Mouse (Mus musculus) neural tube, embryonic 13.5 days (tissue): ENCODE results near the gene Pald1. TPM values are rescaled to one million over a fixed set of nuclear protein-coding genes. Genes with fewer than 3 reads are reported as not detected.
A peak's percentile ranks its signal among the peaks of the same experiment; 100 is the strongest.

ENCODE experiments used
- ATAC-seq: fragments of 200-750 bp; cut with Nextera tagmentation; 2 replicates; pipeline ENCODE4 v1.8.0; 2017; ENCODE audit warnings: low read depth, mild to moderate bottlenecking, moderate TSS enrichment, moderate library complexity
- H3K27ac ChIP-seq: fragments of 300-500 bp; sonication (generic); replicated peaks from 2 replicates; pipeline ENCODE4 v1.5.1; 2015; ENCODE audit warnings: moderate library complexity, mild to moderate bottlenecking, inconsistent platforms
- H3K27me3 ChIP-seq: fragments of 300-500 bp; sonication (generic); 2 replicates; pipeline ENCODE4 v1.6.1; 2015; ENCODE audit warnings: mild to moderate bottlenecking, inconsistent platforms
- H3K36me3 ChIP-seq: fragments of 300-500 bp; sonication (generic); 2 replicates; pipeline ENCODE4 v1.6.1; 2015; ENCODE audit warnings: mild to moderate bottlenecking, inconsistent platforms
- H3K4me1 ChIP-seq: fragments of 300-500 bp; sonication (generic); replicated peaks from 2 replicates; pipeline ENCODE4 v1.6.1; 2015; ENCODE audit warnings: inconsistent platforms
- H3K4me2 ChIP-seq: fragments of 300-500 bp; sonication (generic); 2 replicates; pipeline ENCODE4 v1.6.1; 2015; ENCODE audit warnings: inconsistent platforms, mild to moderate bottlenecking, moderate library complexity
- H3K4me3 ChIP-seq: fragments of 300-500 bp; sonication (generic); 2 replicates; pipeline ENCODE4 v1.5.1; 2015; ENCODE audit warnings: mild to moderate bottlenecking, inconsistent platforms
- H3K9ac ChIP-seq: fragments of 300-500 bp; sonication (generic); 2 replicates; pipeline ENCODE4 v1.6.1; 2015; ENCODE audit warnings: moderate library complexity, mild to moderate bottlenecking, inconsistent platforms
- H3K9me3 ChIP-seq: fragments of 300-500 bp; sonication (generic); 2 replicates; pipeline ENCODE4 v1.6.1; 2016; ENCODE audit warnings: inconsistent platforms
- WGBS: fragments of 180-500 bp; shearing (Covaris S2); methylation state at CpG from one replicate; pipeline ENCODE4 v1.1.7; 2015; 5-methylcytosine and 5-hydroxymethylcytosine counted together
- polyA plus RNA-seq: library from polyadenylated mRNA; unstranded; fragments of >200 nt; fragmentation: Nextera tagmentation; extraction: Ambion mirVana; gene quantifications from 2 replicates; pipeline ENCODE4 v1.2.1, GENCODE M21; 2015

Gene Pald1
- polyA plus RNA-seq, 1 experiment from 2014 or later: 31.5 TPM

DNA sequence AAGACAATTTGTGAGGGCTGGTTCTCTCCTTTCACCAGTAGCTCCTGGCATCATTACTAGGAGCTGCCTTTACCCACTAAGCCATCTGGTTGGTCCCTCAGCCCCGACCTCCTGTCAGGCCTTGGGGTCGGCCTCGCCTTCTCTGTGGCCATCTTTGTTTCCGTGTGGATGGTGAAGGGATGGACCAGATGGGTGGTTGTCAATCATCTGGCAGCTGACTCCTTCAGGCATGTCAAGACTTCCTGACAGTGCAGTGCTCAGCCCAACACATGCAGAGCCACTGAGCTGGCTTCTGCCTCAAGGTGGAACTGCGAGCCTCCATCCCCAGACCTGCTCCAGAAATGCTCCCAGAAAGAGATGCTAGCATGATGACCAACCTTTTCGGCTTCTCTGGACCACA lies 18.9 kb downstream of the Pald1 start:
- Histone ChIP-seq H3K4me3 (no peak overlapping the region), H3K36me3 (no peaks in the 10 kb centered on the region)
- WGBS: 91% methylated on average over 6 of the region's 6 CpGs

DNA sequence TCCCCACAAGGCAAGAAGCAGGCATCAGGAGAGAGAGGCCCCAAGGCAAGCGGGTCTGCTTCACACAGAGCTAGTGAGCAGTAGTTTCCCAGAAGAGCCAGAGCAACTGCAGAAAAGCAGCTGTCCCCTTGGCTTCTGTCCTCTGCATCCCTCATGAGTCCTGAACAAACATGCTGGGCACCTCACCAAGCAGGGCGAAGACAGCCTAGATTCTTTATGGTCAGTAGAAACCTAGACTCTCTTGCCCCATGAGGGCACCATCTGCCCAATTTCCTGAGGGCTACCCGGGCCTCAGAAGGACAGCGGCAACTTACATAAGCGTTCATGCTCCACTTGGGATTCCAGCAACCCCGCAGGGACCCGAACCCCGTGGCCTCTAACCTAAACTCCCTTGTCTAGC lies 20.3 kb downstream of the Pald1 start:
- Histone ChIP-seq H3K9me3 (no peaks in the 10 kb centered on the region), H3K4me2 (no peak overlapping the region), H3K27ac (no peak overlapping the region), H3K4me1 (peaks cover 9% of the 10 kb centered on the region; the same call in 1 of the 2 replicates), H3K4me3 (no peak overlapping the region), H3K9ac (no peak overlapping the region), H3K27me3 (no peaks in the 10 kb centered on the region), H3K36me3 (no peaks in the 10 kb centered on the region)
- 82% methylated on average over 8 of the region's 8 CpGs for WGBS
- ATAC-seq: no peak

More for the DNA sequence above, 18.9 kb downstream of the Pald1 start:
- Histone ChIP-seq H3K4me1 (peaks cover 13% of the 10 kb centered on the region), H3K9me3 (no peaks in the 10 kb centered on the region), H3K9ac (no peak overlapping the region), H3K27me3 (no peaks in the 10 kb centered on the region), H3K27ac (no peak overlapping the region), H3K4me2 (no peak overlapping the region)
- ATAC-seq: no peak

GRCm38 (mm10) chr10:61362483-61362882 lies 20.8 kb downstream of the Pald1 start:
- H3K9ac ChIP-seq: no peak overlapping the region
- no peak overlapping the region for H3K27ac ChIP-seq
- H3K4me1 ChIP-seq: peaks cover 6% of the 10 kb centered on the region; the same call in 1 of the 2 replicates
- H3K9me3 ChIP-seq: no peaks in the 10 kb centered on the region
- ATAC-seq: no peak
- H3K36me3 ChIP-seq: no peaks in the 10 kb centered on the region
- H3K4me3 ChIP-seq: no peak overlapping the region
- WGBS: 88% methylated on average over 9 of the region's 9 CpGs
- H3K27me3 ChIP-seq: no peaks in the 10 kb centered on the region
- H3K4me2 ChIP-seq: no peak overlapping the region

DNA sequence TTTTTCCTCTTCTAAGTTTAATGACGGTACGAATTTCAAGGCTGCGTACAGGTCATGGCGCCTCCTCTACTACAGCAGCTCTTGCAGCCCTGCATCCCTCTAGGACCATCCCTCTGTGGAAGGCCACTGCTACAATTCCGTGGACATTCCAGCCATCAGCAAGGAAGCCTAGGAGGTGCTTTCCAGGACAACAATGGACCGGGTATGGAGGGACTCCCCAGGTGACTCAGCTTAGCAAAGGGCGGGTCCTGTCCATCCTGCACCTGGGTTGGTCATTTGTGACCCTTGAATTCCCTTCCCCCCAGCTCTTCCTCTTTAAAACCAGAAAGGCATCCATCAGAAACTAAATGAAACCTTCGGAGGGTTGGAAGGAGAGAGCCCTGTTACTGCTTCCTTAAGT lies 22.7 kb downstream of the Pald1 start:
- H3K4me1 ChIP-seq: no peaks in the 10 kb centered on the region
- no peak overlapping the region for H3K4me2 ChIP-seq
- no peaks in the 10 kb centered on the region for H3K9me3 ChIP-seq
- no peaks in the 10 kb centered on the region for H3K36me3 ChIP-seq
- WGBS: 91% methylated on average over 8 of the region's 8 CpGs
- H3K4me3 ChIP-seq: no peak overlapping the region
- ATAC-seq: no peak
- no peaks in the 10 kb centered on the region for H3K27me3 ChIP-seq
- no peak overlapping the region for H3K9ac ChIP-seq
- no peak overlapping the region for H3K27ac ChIP-seq

- Histone ChIP-seq H3K9ac (no peak overlapping the region), H3K4me1 (no peaks in the 10 kb centered on the region), H3K27ac (no peak overlapping the region), H3K9me3 (no peaks in the 10 kb centered on the region), H3K4me2 (no peak overlapping the region), H3K4me3 (no peak overlapping the region), H3K27me3 (no peaks in the 10 kb centered on the region), H3K36me3 (no peaks in the 10 kb centered on the region)
- ATAC-seq: no peak
- 87% methylated on average over 8 of the region's 8 CpGs for WGBS
These were observed 23.9 kb downstream of the Pald1 start for GRCm38 (mm10) chr10:61359411-61359810.

- 71% methylated on average over 8 of the region's 8 CpGs for WGBS
- Histone ChIP-seq H3K4me2 (no peak overlapping the region), H3K27ac (no peak overlapping the region), H3K9ac (no peak overlapping the region), H3K9me3 (no peaks in the 10 kb centered on the region), H3K4me3 (no peak overlapping the region), H3K4me1 (no peaks in the 10 kb centered on the region), H3K27me3 (no peaks in the 10 kb centered on the region), H3K36me3 (no peaks in the 10 kb centered on the region)
- ATAC-seq: no peak
These were observed 25.7 kb downstream of the Pald1 start for GRCm38 (mm10) chr10:61357658-61358057.

DNA sequence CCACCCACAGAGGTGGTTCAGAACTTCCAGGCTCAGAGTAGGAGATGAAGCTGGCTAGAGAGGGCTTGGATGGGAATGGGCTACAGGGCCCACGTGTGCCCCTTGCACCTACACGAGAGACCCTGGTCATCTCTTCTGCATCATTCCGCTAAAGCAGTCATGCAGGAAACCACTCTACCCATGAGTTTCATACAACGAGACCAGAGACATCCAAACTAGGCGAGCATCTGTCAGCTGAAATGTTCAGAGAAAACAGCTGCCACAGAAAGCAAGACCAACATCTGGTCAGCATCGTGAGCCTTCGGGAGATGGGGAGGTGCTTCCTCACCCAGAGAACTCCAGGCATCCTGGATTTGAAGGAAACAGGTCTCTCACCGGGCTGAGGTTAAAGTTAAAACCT lies 26.8 kb downstream of the Pald1 start:
- 87% methylated on average over 8 of the region's 8 CpGs for WGBS
- Histone ChIP-seq H3K4me3 (no peak overlapping the region), H3K9ac (no peak overlapping the region), H3K27me3 (no peaks in the 10 kb centered on the region), H3K9me3 (no peaks in the 10 kb centered on the region), H3K27ac (no peak overlapping the region), H3K4me2 (no peak overlapping the region), H3K36me3 (0 out of 2 replicates have a peak, but pooled peaks cover 4% of the 10 kb centered on the region), H3K4me1 (no peaks in the 10 kb centered on the region)
- no peak for ATAC-seq

- ATAC-seq: no peak
- no peaks in the 10 kb centered on the region for H3K9me3 ChIP-seq
These were observed 27.2 kb downstream of the Pald1 start for GRCm38 (mm10) chr10:61356095-61356494.

GRCm38 (mm10) chr10:61355611-61356010 lies 27.7 kb downstream of the Pald1 start:
- Histone ChIP-seq H3K4me2 (no peak overlapping the region), H3K9ac (no peak overlapping the region), H3K9me3 (no peaks in the 10 kb centered on the region), H3K4me1 (no peaks in the 10 kb centered on the region), H3K4me3 (no peak overlapping the region), H3K27me3 (no peaks in the 10 kb centered on the region), H3K27ac (no peak overlapping the region), H3K36me3 (peaks cover 12% of the 10 kb centered on the region)
- 96% methylated on average over 13 of the region's 13 CpGs for WGBS
- no peak for ATAC-seq

More at GRCm38 (mm10) chr10:61356095-61356494, 27.2 kb downstream of the Pald1 start:
- no peak overlapping the region for H3K4me3 ChIP-seq
- no peak overlapping the region for H3K27ac ChIP-seq
- WGBS: 92% methylated on average over 5 of the region's 5 CpGs
- H3K36me3 ChIP-seq: peaks cover 7% of the 10 kb centered on the region; the same call in 1 of the 2 replicates
- no peaks in the 10 kb centered on the region for H3K27me3 ChIP-seq
- no peaks in the 10 kb centered on the region for H3K4me1 ChIP-seq
- H3K9ac ChIP-seq: no peak overlapping the region
- H3K4me2 ChIP-seq: no peak overlapping the region

- ATAC-seq: no peak
- H3K4me3 ChIP-seq: no peak overlapping the region
These were observed 32.1 kb downstream of the Pald1 start for GRCm38 (mm10) chr10:61351216-61351615.

GRCm38 (mm10) chr10:61346374-61346773 lies 37.0 kb downstream of the Pald1 start:
- peaks cover 20% of the 10 kb centered on the region for H3K4me1 ChIP-seq
- 0 out of 2 replicates have a peak overlapping the region, but pooled peaks have one; percentile 42 for H3K27ac ChIP-seq
- WGBS: 24% methylated on average over 10 of the region's 10 CpGs
- H3K36me3 ChIP-seq: peaks cover 45% of the 10 kb centered on the region
- H3K9me3 ChIP-seq: 0 out of 2 replicates have a peak, but pooled peaks cover 4% of the 10 kb centered on the region
- no peak for ATAC-seq
- no peak overlapping the region for H3K4me3 ChIP-seq
- no peaks in the 10 kb centered on the region for H3K27me3 ChIP-seq
- 0 out of 2 replicates have a peak overlapping the region, but pooled peaks have one; percentile 17 for H3K9ac ChIP-seq
- no peak overlapping the region for H3K4me2 ChIP-seq

More at GRCm38 (mm10) chr10:61351216-61351615, 32.1 kb downstream of the Pald1 start:
- H3K27ac ChIP-seq: no peak overlapping the region
- H3K4me1 ChIP-seq: peaks cover 5% of the 10 kb centered on the region
- peaks cover 46% of the 10 kb centered on the region for H3K36me3 ChIP-seq
- no peaks in the 10 kb centered on the region for H3K27me3 ChIP-seq
- H3K9me3 ChIP-seq: 0 out of 2 replicates have a peak, but pooled peaks cover 4% of the 10 kb centered on the region
- H3K9ac ChIP-seq: no peak overlapping the region
- no peak overlapping the region for H3K4me2 ChIP-seq
- WGBS: 53% methylated on average over 4 of the region's 4 CpGs

DNA sequence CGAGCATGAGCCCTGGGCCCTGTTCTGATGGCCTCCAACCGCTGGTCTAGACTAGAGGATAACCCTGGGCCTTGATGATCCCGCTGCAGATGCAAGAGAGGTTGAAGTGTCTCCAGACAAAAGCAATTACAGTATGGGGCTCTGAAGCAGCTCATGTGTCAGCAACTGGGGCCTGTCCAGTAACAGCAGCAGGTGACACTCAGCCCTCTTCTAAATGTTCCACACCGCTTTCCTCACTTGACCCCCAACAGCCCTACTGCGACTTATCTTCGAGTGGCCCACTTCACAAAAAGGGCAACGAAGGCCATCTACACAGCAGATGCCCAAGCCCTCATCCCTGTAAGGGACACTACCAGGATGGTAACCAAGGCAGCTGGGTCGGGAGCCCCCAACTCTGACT lies 38.2 kb downstream of the Pald1 start:
- Histone ChIP-seq H3K4me2 (no peak overlapping the region), H3K27me3 (no peaks in the 10 kb centered on the region), H3K4me1 (peaks cover 20% of the 10 kb centered on the region), H3K9ac (no peak overlapping the region), H3K9me3 (0 out of 2 replicates have a peak, but pooled peaks cover 4% of the 10 kb centered on the region), H3K36me3 (peaks cover 34% of the 10 kb centered on the region), H3K4me3 (no peak overlapping the region), H3K27ac (no peak overlapping the region)
- no peak for ATAC-seq
- 74% methylated on average over 8 of the region's 8 CpGs for WGBS

- H3K27me3 ChIP-seq: no peaks in the 10 kb centered on the region
- H3K9ac ChIP-seq: no peak overlapping the region
- H3K9me3 ChIP-seq: no peaks in the 10 kb centered on the region
- WGBS: 62% methylated on average over 8 of the region's 8 CpGs
- no peak overlapping the region for H3K4me2 ChIP-seq
- 0 out of 2 replicates have a peak, but pooled peaks have one; percentile 12 for ATAC-seq
- H3K36me3 ChIP-seq: peaks cover 26% of the 10 kb centered on the region
- no peak overlapping the region for H3K4me3 ChIP-seq
- H3K27ac ChIP-seq: no peak overlapping the region
- peaks cover 20% of the 10 kb centered on the region for H3K4me1 ChIP-seq
These were observed 39.4 kb downstream of the Pald1 start for GRCm38 (mm10) chr10:61343950-61344349.
